Mouse (Mus musculus): Measurements from ENCODE around the gene Serpina9. TPM values are rescaled to one million over a fixed set of nuclear protein-coding genes. Genes with fewer than 3 reads are reported as not detected.

Gene Serpina9
- polyA plus RNA-seq, 1 experiment from 2014 or later = not detected

- ATAC-seq = no peak
- no peak overlapping the region for H3K27ac ChIP-seq (ENCODE audit: low read length)
- no peak overlapping the region for H3K4me3 ChIP-seq (replicated peaks; ENCODE audit: low read length)
- 92% methylated on average over 10 of the region's 10 CpGs for WGBS
- no peaks in the 10 kb centered on the region for H3K36me3 ChIP-seq (ENCODE audit: control insufficient read depth, insufficient read depth)
- H3K27me3 ChIP-seq (replicated peaks; ENCODE audit: control insufficient read depth, insufficient read depth, low read length) = no peaks in the 10 kb centered on the region
- H3K4me2 ChIP-seq (ENCODE audit: low read length) = no peak overlapping the region
- H3K4me1 ChIP-seq (replicated peaks; ENCODE audit: control insufficient read depth, insufficient read depth, low read length) = no peaks in the 10 kb centered on the region
- H3K9me3 ChIP-seq (ENCODE audit: control insufficient read depth, low read length) = no peaks in the 10 kb centered on the region
- H3K9ac ChIP-seq (replicated peaks; ENCODE audit: low read depth, low read length) = no peak overlapping the region
Measured at GRCm38 (mm10) chr12:103978294-103978693, 35.3 kb downstream of the Serpina9 start.

- Histone ChIP-seq H3K4me1 (replicated peaks; ENCODE audit: control insufficient read depth, insufficient read depth, low read length) (no peaks in the 10 kb centered on the region), H3K27ac (ENCODE audit: low read length) (no peak overlapping the region), H3K4me3 (replicated peaks; ENCODE audit: low read length) (no peak overlapping the region), H3K4me2 (ENCODE audit: low read length) (no peak overlapping the region), H3K9ac (replicated peaks; ENCODE audit: low read depth, low read length) (no peak overlapping the region), H3K9me3 (ENCODE audit: control insufficient read depth, low read length) (no peaks in the 10 kb centered on the region), H3K27me3 (replicated peaks; ENCODE audit: control insufficient read depth, insufficient read depth, low read length) (no peaks in the 10 kb centered on the region), H3K36me3 (ENCODE audit: control insufficient read depth, insufficient read depth) (no peaks in the 10 kb centered on the region)
- 26% methylated on average over 5 of the region's 5 CpGs for WGBS
- ATAC-seq = no peak
Measured at GRCm38 (mm10) chr12:103977846-103978245, 35.7 kb downstream of the Serpina9 start.

GRCm38 (mm10) chr12:103977060-103977459, 36.5 kb downstream of the Serpina9 start:
- H3K9me3 ChIP-seq (ENCODE audit: control insufficient read depth, low read length) = no peaks in the 10 kb centered on the region
- no peak overlapping the region for H3K4me2 ChIP-seq (ENCODE audit: low read length)
- H3K9ac ChIP-seq (replicated peaks; ENCODE audit: low read depth, low read length) = no peak overlapping the region
- no peaks in the 10 kb centered on the region for H3K27me3 ChIP-seq (replicated peaks; ENCODE audit: control insufficient read depth, insufficient read depth, low read length)
- 46% methylated on average over 3 of the region's 3 CpGs for WGBS
- H3K27ac ChIP-seq (ENCODE audit: low read length) = no peak overlapping the region
- ATAC-seq = no peak
- no peak overlapping the region for H3K4me3 ChIP-seq (replicated peaks; ENCODE audit: low read length)
- H3K36me3 ChIP-seq (ENCODE audit: control insufficient read depth, insufficient read depth) = no peaks in the 10 kb centered on the region
- no peaks in the 10 kb centered on the region for H3K4me1 ChIP-seq (replicated peaks; ENCODE audit: control insufficient read depth, insufficient read depth, low read length)

- Histone ChIP-seq H3K4me3 (replicated peaks; ENCODE audit: low read length) (no peak overlapping the region), H3K36me3 (ENCODE audit: control insufficient read depth, insufficient read depth) (no peaks in the 10 kb centered on the region), H3K9me3 (ENCODE audit: control insufficient read depth, low read length) (no peaks in the 10 kb centered on the region), H3K27me3 (replicated peaks; ENCODE audit: control insufficient read depth, insufficient read depth, low read length) (no peaks in the 10 kb centered on the region), H3K9ac (replicated peaks; ENCODE audit: low read depth, low read length) (no peak overlapping the region), H3K4me1 (replicated peaks; ENCODE audit: control insufficient read depth, insufficient read depth, low read length) (no peaks in the 10 kb centered on the region), H3K27ac (ENCODE audit: low read length) (no peak overlapping the region), H3K4me2 (ENCODE audit: low read length) (no peak overlapping the region)
- 87% methylated on average over 4 of the region's 4 CpGs for WGBS
- no peak for ATAC-seq
Measured at GRCm38 (mm10) chr12:103971080-103971479, 42.5 kb downstream of the Serpina9 start.

- no peak overlapping the region for H3K9ac ChIP-seq (replicated peaks; ENCODE audit: low read depth, low read length)
- H3K9me3 ChIP-seq (ENCODE audit: control insufficient read depth, low read length) = no peaks in the 10 kb centered on the region
- 94% methylated on average over 9 of the region's 9 CpGs for WGBS
- no peaks in the 10 kb centered on the region for H3K4me1 ChIP-seq (replicated peaks; ENCODE audit: control insufficient read depth, insufficient read depth, low read length)
- no peak overlapping the region for H3K27ac ChIP-seq (ENCODE audit: low read length)
- H3K27me3 ChIP-seq (replicated peaks; ENCODE audit: control insufficient read depth, insufficient read depth, low read length) = no peaks in the 10 kb centered on the region
- ATAC-seq = no peak
- no peak overlapping the region for H3K4me2 ChIP-seq (ENCODE audit: low read length)
- H3K36me3 ChIP-seq (ENCODE audit: control insufficient read depth, insufficient read depth) = no peaks in the 10 kb centered on the region
- H3K4me3 ChIP-seq (replicated peaks; ENCODE audit: low read length) = no peak overlapping the region
Measured at GRCm38 (mm10) chr12:103969577-103970116, 43.9 kb downstream of the Serpina9 start.

DNA sequence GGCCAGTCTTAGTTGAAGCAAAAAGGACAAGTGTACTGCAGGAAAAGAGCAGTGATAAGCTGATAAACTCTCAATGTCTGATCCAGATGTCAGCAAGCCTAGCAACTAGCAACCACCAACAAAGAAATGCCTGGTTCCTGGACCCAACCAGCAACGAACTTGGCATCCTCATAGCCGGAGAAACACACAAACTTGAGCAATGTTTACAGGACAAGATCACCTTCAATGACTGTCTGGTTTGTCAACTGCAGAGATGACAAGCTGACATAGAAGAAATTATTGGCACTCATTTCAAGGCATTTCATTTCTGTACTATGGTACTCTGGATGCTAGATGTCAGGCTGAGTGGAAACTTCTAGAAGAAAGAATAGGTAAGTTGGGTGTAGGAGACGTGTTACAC, 46.8 kb downstream of the Serpina9 start:
- H3K27ac ChIP-seq (ENCODE audit: low read length) = no peak overlapping the region
- H3K4me3 ChIP-seq (replicated peaks; ENCODE audit: low read length) = no peak overlapping the region
- no peak overlapping the region for H3K4me2 ChIP-seq (ENCODE audit: low read length)
- no peaks in the 10 kb centered on the region for H3K9me3 ChIP-seq (ENCODE audit: control insufficient read depth, low read length)
- no peak overlapping the region for H3K9ac ChIP-seq (replicated peaks; ENCODE audit: low read depth, low read length)
- WGBS = 71% methylated on average over 3 of the region's 3 CpGs
- H3K36me3 ChIP-seq (ENCODE audit: control insufficient read depth, insufficient read depth) = no peaks in the 10 kb centered on the region
- no peaks in the 10 kb centered on the region for H3K4me1 ChIP-seq (replicated peaks; ENCODE audit: control insufficient read depth, insufficient read depth, low read length)
- ATAC-seq = no peak
- no peaks in the 10 kb centered on the region for H3K27me3 ChIP-seq (replicated peaks; ENCODE audit: control insufficient read depth, insufficient read depth, low read length)

- no peak overlapping the region for H3K4me3 ChIP-seq (replicated peaks; ENCODE audit: low read length)
- WGBS = 90% methylated on average over 4 of the region's 4 CpGs
- no peak overlapping the region for H3K4me2 ChIP-seq (ENCODE audit: low read length)
- H3K9ac ChIP-seq (replicated peaks; ENCODE audit: low read depth, low read length) = no peak overlapping the region
- no peaks in the 10 kb centered on the region for H3K36me3 ChIP-seq (ENCODE audit: control insufficient read depth, insufficient read depth)
- no peak overlapping the region for H3K27ac ChIP-seq (ENCODE audit: low read length)
- no peaks in the 10 kb centered on the region for H3K9me3 ChIP-seq (ENCODE audit: control insufficient read depth, low read length)
- H3K27me3 ChIP-seq (replicated peaks; ENCODE audit: control insufficient read depth, insufficient read depth, low read length) = no peaks in the 10 kb centered on the region
- no peaks in the 10 kb centered on the region for H3K4me1 ChIP-seq (replicated peaks; ENCODE audit: control insufficient read depth, insufficient read depth, low read length)
- ATAC-seq = no peak
Measured at GRCm38 (mm10) chr12:103963288-103963687, 50.3 kb downstream of the Serpina9 start.

DNA sequence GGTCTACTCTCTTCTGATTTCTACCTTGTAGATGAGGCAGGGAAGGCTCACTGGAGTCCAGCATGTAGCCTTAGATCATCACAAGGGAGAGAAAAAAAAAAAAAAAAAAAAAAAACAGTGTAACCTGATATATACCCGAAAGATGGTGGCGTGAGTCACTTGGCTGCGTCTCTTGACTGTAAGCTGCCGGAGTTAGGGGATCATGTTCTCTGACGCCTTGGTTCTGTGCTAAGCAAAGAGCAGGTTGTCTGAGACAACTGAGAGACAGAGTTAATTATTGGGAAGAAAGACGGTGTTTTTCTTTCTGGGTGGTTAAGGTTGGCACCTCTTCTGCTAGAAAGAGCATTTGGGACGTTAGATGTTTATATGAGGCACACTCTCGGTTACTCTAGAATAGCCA, 50.7 kb downstream of the Serpina9 start:
- no peak overlapping the region for H3K9ac ChIP-seq (replicated peaks; ENCODE audit: low read depth, low read length)
- no peak for ATAC-seq
- no peaks in the 10 kb centered on the region for H3K36me3 ChIP-seq (ENCODE audit: control insufficient read depth, insufficient read depth)
- no peak overlapping the region for H3K4me2 ChIP-seq (ENCODE audit: low read length)
- H3K4me1 ChIP-seq (replicated peaks; ENCODE audit: control insufficient read depth, insufficient read depth, low read length) = no peaks in the 10 kb centered on the region
- no peaks in the 10 kb centered on the region for H3K27me3 ChIP-seq (replicated peaks; ENCODE audit: control insufficient read depth, insufficient read depth, low read length)
- H3K27ac ChIP-seq (ENCODE audit: low read length) = no peak overlapping the region
- no peak overlapping the region for H3K4me3 ChIP-seq (replicated peaks; ENCODE audit: low read length)
- WGBS = 94% methylated on average over 8 of the region's 8 CpGs
- no peaks in the 10 kb centered on the region for H3K9me3 ChIP-seq (ENCODE audit: control insufficient read depth, low read length)

- Histone ChIP-seq H3K27me3 (replicated peaks; ENCODE audit: control insufficient read depth, insufficient read depth, low read length) (no peaks in the 10 kb centered on the region), H3K36me3 (ENCODE audit: control insufficient read depth, insufficient read depth) (no peaks in the 10 kb centered on the region), H3K27ac (ENCODE audit: low read length) (no peak overlapping the region), H3K4me3 (replicated peaks; ENCODE audit: low read length) (no peak overlapping the region), H3K9ac (replicated peaks; ENCODE audit: low read depth, low read length) (no peak overlapping the region), H3K4me1 (replicated peaks; ENCODE audit: control insufficient read depth, insufficient read depth, low read length) (no peaks in the 10 kb centered on the region), H3K4me2 (ENCODE audit: low read length) (no peak overlapping the region), H3K9me3 (ENCODE audit: control insufficient read depth, low read length) (no peaks in the 10 kb centered on the region)
- no peak for ATAC-seq
- WGBS = 85% methylated on average over 5 of the region's 5 CpGs
Measured at GRCm38 (mm10) chr12:103962337-103962736, 51.2 kb downstream of the Serpina9 start.

DNA sequence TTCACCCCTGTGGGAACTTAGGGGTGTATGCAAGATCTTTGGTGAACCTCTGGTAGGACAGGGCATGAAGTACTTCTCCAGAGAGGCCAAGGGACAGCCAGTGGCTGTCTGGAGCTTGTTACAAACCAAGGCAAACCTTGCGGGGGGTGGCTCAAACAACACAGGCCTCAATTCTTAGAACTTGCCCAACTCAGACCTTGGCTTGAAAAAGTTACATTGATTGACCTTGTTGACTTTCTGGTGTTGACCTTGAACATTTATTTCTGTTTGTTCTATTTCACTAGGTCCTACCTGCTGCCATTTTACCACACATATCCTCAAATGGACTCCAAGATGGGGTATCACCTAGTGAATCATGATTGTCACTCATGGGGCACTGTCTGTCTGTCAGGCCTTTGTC, 51.8 kb downstream of the Serpina9 start:
- Histone ChIP-seq H3K4me2 (ENCODE audit: low read length) (no peak overlapping the region), H3K9me3 (ENCODE audit: control insufficient read depth, low read length) (no peaks in the 10 kb centered on the region), H3K27me3 (replicated peaks; ENCODE audit: control insufficient read depth, insufficient read depth, low read length) (no peaks in the 10 kb centered on the region), H3K4me1 (replicated peaks; ENCODE audit: control insufficient read depth, insufficient read depth, low read length) (no peaks in the 10 kb centered on the region), H3K27ac (ENCODE audit: low read length) (no peak overlapping the region), H3K9ac (replicated peaks; ENCODE audit: low read depth, low read length) (no peak overlapping the region), H3K4me3 (replicated peaks; ENCODE audit: low read length) (no peak overlapping the region), H3K36me3 (ENCODE audit: control insufficient read depth, insufficient read depth) (no peaks in the 10 kb centered on the region)
- no peak for ATAC-seq
- 93% methylated on average over 1 of the region's 1 CpGs for WGBS
